Mouse (Mus musculus) intestine, embryonic 14.5 days (tissue): Measurements from ENCODE around the gene Il23a. TPM values are rescaled to one million over a fixed set of nuclear protein-coding genes. Genes with fewer than 3 reads are reported as not detected.
"Not testable (repeated sequence)": the region's sequence is repeated elsewhere in the genome, so short reads cannot be mapped to it uniquely, and the experiment has no call there.

Experiments
- ATAC-seq: fragments of 200-750 bp; cut with Nextera tagmentation; replicated peaks from 2 replicates; pipeline ENCODE4 v1.8.0; 2017; ENCODE audit warnings: low read depth, moderate number of reproducible peaks, moderate TSS enrichment, moderate library complexity; ENCODE audit not compliant: low FRiP score, low TSS enrichment
- DNase-seq: peaks from one replicate; pipeline ENCODE4 v3.0.0-alpha.2; 2018; ENCODE audit warnings: low spot score
- H3K27ac ChIP-seq: fragments of 300-500 bp; sonication (generic); 2 replicates; pipeline ENCODE4 v1.5.1; 2014; ENCODE audit warnings: low read depth, mild to moderate bottlenecking, control low read depth
- H3K27me3 ChIP-seq: fragments of 300-500 bp; sonication (generic); replicated peaks from 2 replicates; pipeline ENCODE4 v1.6.1; 2014; ENCODE audit warnings: low read length, control low read depth; ENCODE audit not compliant: control insufficient read depth, insufficient read depth
- H3K36me3 ChIP-seq: fragments of 300-500 bp; sonication (generic); 2 replicates; pipeline ENCODE4 v1.6.1; 2014; ENCODE audit warnings: low read length, control low read depth; ENCODE audit not compliant: control insufficient read depth, insufficient read depth
- H3K4me1 ChIP-seq: fragments of 300-500 bp; sonication (generic); replicated peaks from 2 replicates; pipeline ENCODE4 v1.6.1; 2014; ENCODE audit warnings: low read length, control low read depth, mixed read lengths; ENCODE audit not compliant: control insufficient read depth, insufficient read depth
- H3K4me2 ChIP-seq: fragments of 300-500 bp; sonication (generic); 2 replicates; pipeline ENCODE4 v1.6.1; 2014; ENCODE audit warnings: low read length
- H3K4me3 ChIP-seq: fragments of 300-500 bp; sonication (generic); 2 replicates; pipeline ENCODE4 v1.5.1; 2014; ENCODE audit warnings: low read depth, low read length, control low read depth, mixed read lengths
- H3K9ac ChIP-seq: fragments of 300-500 bp; sonication (generic); 2 replicates; pipeline ENCODE4 v1.6.1; 2014; ENCODE audit warnings: mild to moderate bottlenecking, low read length
- H3K9me3 ChIP-seq: fragments of 300-500 bp; sonication (generic); 2 replicates; pipeline ENCODE4 v1.6.1; 2016; ENCODE audit warnings: low read length, control low read depth; ENCODE audit not compliant: control insufficient read depth
- WGBS: fragments of 180-500 bp; shearing (Covaris S2); extraction: QIAGEN DNeasy Blood & Tissue Kit; methylation state at CpG from one replicate; pipeline ENCODE4 v1.1.7; 2014; 5-methylcytosine and 5-hydroxymethylcytosine counted together
- polyA plus RNA-seq: library from polyadenylated mRNA; unstranded; fragments of >200 nt; fragmentation: Nextera tagmentation; extraction: Ambion mirVana; gene quantifications from 2 replicates; pipeline ENCODE4 v1.2.1, GENCODE M21; 2014

The Il23a gene
- polyA plus RNA-seq, 1 experiment from 2014 or later = 0.77 TPM

DNA sequence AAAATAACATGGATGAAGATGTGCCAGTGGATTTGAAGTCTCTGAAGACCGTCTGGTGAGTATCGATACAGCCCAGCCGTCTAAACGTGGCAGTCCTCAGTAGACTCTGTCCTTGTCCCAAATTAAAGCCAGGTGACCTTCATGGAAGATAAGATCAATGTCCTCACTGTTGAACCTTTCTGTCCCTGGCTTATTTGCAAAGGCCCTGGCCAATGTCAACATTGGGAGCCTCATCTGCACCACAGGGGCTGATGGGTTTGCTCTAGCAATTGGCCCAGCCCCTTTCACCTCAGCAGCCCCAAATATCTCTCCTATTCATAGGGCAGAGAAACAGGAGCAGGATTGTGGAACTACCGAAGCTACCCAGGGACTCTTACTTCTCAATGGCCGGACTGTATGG, 30.2 kb downstream of the Il23a start, which contains the start of gene Apof:
Apof (plus strand) TSS at position 301 of the 400 bp plus-strand sequence.
- Histone ChIP-seq H3K9ac (no peak within 1 kb of the TSS), H3K4me1 (no peaks in the 10 kb centered on the region; the same call in 1 of the 2 replicates), H3K4me3 (no peak within 1 kb of the TSS), H3K36me3 (no peaks in the 10 kb centered on the region), H3K27me3 (no peaks in the 10 kb centered on the region), H3K4me2 (no peak within 1 kb of the TSS), H3K27ac (no peak within 1 kb of the TSS), H3K9me3 (no peaks in the 10 kb centered on the region)
- DNase-seq = no peak
- no peak for ATAC-seq
- WGBS = 75% methylated on average over 6 of the region's 6 CpGs

DNA sequence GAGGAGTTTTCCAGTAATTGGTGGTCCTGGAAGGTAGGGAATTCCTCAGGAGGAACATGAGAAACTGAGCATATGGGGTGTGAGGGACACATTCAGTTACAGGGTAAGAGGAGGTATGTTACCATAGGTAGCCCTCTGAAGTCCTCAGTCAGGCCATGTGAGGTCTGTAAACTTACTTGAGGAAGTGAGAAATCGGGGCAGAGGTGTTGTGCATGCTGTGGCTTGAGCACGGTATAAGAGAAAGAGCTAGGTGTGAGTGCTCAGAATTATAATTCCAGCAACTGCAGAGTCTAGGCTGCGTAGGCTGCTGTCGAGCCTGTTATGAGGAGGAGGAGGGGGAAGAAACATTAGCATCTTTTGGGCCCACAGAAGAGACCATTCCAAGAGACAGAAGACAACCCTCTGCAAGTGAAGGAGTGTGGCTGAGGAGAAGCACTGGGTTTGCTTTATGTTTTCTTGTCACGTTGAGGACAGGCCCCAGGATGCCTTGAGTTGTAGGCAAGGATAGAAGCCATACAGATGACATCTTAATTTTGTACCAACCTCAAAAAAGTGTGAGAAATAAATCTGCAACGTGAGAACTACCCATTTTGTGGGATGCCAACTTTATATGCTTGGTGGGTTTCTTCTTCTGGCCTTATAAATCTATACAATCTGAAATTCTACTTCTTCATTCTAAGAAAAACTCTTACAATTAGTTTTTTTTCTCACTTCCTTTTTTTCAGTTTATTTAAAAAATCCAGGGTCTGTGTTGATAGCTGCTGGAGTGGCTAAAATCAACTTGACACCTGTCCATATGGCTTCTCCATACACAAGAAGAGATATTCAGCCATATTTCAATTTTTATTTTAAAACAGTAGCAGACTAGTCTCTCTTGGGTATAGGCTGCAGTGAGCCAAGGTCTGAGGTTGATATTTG, 34.9 kb downstream of the Il23a start:
- Histone ChIP-seq H3K4me2 (no peak overlapping the region), H3K36me3 (no peaks in the 10 kb centered on the region), H3K9ac (no peak overlapping the region), H3K9me3 (no peaks in the 10 kb centered on the region), H3K27me3 (no peaks in the 10 kb centered on the region), H3K27ac (no peak overlapping the region), H3K4me1 (no peaks in the 10 kb centered on the region), H3K4me3 (no peak overlapping the region)
- ATAC-seq (no peak), DNase-seq (no peak)
- 74% methylated on average over 6 of the region's 6 CpGs for WGBS

DNA sequence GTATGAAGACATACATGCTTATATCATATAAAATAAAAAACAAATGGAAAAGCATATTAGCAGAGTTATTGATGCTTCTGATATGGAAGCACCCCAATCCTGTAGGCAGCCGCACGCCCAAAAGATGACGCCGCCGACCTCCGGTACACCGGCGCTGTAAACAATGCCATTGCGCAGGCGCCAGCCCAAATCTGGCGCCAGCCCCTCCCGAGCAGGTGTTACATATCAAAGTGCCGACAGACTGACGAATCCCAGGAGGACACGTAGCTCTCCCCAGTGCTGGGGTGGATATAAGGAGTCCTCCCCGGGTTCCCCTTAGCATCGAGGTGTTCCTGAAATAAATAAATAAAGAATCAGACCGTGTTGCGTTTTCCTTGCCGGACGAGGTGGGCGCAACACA, 36.3 kb downstream of the Il23a start:
- no peak overlapping the region for H3K4me3 ChIP-seq
- 74% methylated on average over 22 of the region's 22 CpGs for WGBS
- H3K4me1 ChIP-seq = no peaks in the 10 kb centered on the region
- no peaks in the 10 kb centered on the region for H3K27me3 ChIP-seq
- ATAC-seq = no peak
- no peaks in the 10 kb centered on the region for H3K9me3 ChIP-seq
- H3K4me2 ChIP-seq = no peak overlapping the region
- no peaks in the 10 kb centered on the region for H3K36me3 ChIP-seq
- DNase-seq = no peak
- no peak overlapping the region for H3K27ac ChIP-seq
- no peak overlapping the region for H3K9ac ChIP-seq

DNA sequence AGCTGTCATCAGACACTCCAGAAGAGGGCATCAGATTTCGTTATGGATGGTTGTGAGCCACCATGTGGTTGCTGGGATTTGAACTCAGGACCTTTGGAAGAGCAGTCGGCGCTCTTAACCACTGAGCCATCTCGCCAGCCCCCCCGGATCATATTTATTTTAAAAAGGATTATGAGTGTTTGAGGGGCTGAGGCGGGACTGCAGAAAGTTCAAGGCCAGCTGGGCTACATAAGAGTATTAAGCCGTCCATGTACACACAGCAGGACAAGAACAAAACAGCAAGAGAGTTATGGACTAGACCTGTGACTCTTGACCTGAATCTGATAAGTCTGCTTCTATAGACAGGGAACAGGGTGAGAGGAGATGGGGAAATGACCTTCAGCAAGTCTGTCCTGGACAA, 38.2 kb downstream of the Il23a start:
- H3K9me3 ChIP-seq, H3K27me3 ChIP-seq, H3K4me3 ChIP-seq, H3K27ac ChIP-seq, H3K9ac ChIP-seq, H3K4me1 ChIP-seq, ATAC-seq, DNase-seq, H3K4me2 ChIP-seq, H3K36me3 ChIP-seq: not testable (repeated sequence)
- WGBS = 80% methylated on average over 7 of the region's 7 CpGs

DNA sequence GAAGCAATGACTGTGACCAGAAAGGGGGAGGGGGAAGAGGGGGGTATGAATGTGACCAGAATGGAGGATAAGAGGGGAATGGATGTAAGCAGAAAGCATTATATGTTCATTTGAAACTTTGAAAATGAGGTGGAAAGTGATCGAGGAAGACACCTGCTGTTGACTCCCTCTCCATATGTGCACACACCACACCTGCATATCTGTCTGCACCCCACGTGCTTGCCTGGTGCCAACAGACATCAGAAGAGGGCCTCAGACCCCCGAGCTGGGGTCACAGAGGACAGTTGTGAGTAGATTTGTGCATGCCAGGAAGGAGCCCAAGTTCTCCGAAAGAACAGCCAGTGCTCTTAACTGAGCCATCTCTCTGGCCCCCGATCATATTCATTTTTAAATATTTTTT, 38.6 kb downstream of the Il23a start:
- Histone ChIP-seq H3K9me3 (no peaks in the 10 kb centered on the region), H3K4me1 (no peaks in the 10 kb centered on the region), H3K4me2 (no peak overlapping the region), H3K36me3 (no peaks in the 10 kb centered on the region), H3K4me3 (no peak overlapping the region), H3K27ac (no peak overlapping the region), H3K27me3 (no peaks in the 10 kb centered on the region), H3K9ac (no peak overlapping the region)
- 87% methylated on average over 5 of the region's 5 CpGs for WGBS
- no peak for ATAC-seq
- no peak for DNase-seq

DNA sequence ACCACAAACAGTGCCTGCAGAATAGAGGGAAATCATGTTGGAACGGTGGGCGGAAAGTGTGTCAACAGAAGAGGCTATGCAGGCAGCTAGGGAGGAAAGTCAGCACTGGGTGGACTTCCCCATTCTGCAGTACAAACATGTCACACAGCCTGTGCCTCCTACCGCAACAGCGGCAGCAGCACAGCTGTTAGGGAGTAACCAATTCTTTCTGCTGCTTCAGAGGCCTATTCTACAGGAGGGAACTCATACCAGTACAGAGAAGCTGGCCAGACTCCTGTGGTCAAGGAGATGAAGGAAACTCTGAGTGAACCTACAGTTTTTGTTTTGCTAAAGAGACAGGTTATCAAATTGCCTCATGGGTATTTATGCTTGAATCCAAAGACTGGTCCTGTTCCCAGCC, 39.6 kb downstream of the Il23a start:
- no peak for ATAC-seq
- H3K27ac ChIP-seq = no peak overlapping the region
- 72% methylated on average over 4 of the region's 4 CpGs for WGBS

DNA sequence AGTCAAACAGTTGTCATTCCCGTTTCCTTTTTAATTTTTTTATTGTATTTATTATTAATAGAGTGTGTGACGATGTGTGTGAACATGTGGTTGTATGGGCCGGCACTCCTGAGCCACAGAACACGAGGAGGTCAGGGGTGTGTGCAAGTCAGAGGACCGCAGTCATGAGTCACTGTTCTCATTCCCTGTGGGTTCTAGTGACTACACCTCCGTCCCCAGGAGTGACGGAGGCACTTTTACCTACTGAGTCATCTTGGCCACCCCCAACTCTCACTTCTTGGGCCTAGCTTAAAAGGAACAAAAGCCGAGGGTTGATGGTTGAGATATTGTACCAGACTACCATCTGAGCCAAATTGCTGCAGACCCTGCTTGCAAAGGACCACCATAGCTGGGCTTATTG, 42.2 kb downstream of the Il23a start:
- H3K4me3 ChIP-seq = no peak overlapping the region
- H3K27me3 ChIP-seq = no peaks in the 10 kb centered on the region
- H3K27ac ChIP-seq = no peak overlapping the region
- DNase-seq (no peak), ATAC-seq (no peak)
- H3K36me3 ChIP-seq = peaks cover 19% of the 10 kb centered on the region
- WGBS = 87% methylated on average over 8 of the region's 8 CpGs
- no peak overlapping the region for H3K4me2 ChIP-seq
- no peak overlapping the region for H3K9ac ChIP-seq
- no peaks in the 10 kb centered on the region for H3K4me1 ChIP-seq
- no peaks in the 10 kb centered on the region for H3K9me3 ChIP-seq

More for the DNA sequence above, 39.6 kb downstream of the Il23a start:
- H3K36me3 ChIP-seq = no peaks in the 10 kb centered on the region
- H3K4me2 ChIP-seq = no peak overlapping the region
- DNase-seq = no peak
- H3K27me3 ChIP-seq = no peaks in the 10 kb centered on the region
- H3K4me3 ChIP-seq = no peak overlapping the region
- H3K9me3 ChIP-seq = no peaks in the 10 kb centered on the region
- no peaks in the 10 kb centered on the region for H3K4me1 ChIP-seq
- no peak overlapping the region for H3K9ac ChIP-seq

DNA sequence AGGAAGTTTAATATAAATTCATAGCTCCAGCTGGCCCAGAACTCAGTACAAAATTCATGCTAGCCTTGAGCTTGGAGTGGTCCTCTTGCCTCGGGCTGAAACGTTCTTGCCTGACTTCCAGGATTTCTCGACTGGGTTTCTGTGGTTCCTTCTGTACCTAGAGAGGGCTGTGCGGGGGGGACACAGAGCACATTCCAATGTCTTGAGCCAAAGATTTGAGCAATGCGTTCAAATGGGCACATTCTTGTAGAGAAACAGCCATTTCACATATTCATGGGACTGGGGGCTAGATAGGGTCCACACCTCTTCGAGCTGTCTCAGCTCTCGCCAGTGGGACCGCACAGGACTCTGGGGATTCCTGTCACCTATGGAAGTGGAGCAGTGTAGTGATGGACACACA, 42.6 kb downstream of the Il23a start:
- H3K27ac ChIP-seq = no peak overlapping the region
- no peak overlapping the region for H3K4me2 ChIP-seq
- DNase-seq (no peak), ATAC-seq (no peak)
- H3K9ac ChIP-seq = no peak overlapping the region
- no peaks in the 10 kb centered on the region for H3K27me3 ChIP-seq
- peaks cover 23% of the 10 kb centered on the region for H3K36me3 ChIP-seq
- WGBS = 87% methylated on average over 8 of the region's 8 CpGs
- H3K9me3 ChIP-seq = no peaks in the 10 kb centered on the region
- no peak overlapping the region for H3K4me3 ChIP-seq
- H3K4me1 ChIP-seq = no peaks in the 10 kb centered on the region
